Mouse (Mus musculus) hindbrain, embryonic 11.5 days (tissue): ENCODE results near the gene Nkx6-2. TPM values are rescaled to one million over a fixed set of nuclear protein-coding genes. Genes with fewer than 3 reads are reported as not detected.

Experiments used
- ATAC-seq: fragments of 200-750 bp; cut with Nextera tagmentation; 2 replicates; pipeline ENCODE4 v1.8.0; 2017; ENCODE audit warnings: mild to moderate bottlenecking, moderate TSS enrichment, moderate library complexity; ENCODE audit not compliant: low FRiP score
- DNase-seq: peaks from one replicate; pipeline ENCODE4 v3.0.0-alpha.2; 2015; ENCODE audit warnings: low spot score
- H3K27ac ChIP-seq: fragments of 300-500 bp; sonication (generic); 2 replicates; pipeline ENCODE4 v1.5.1; 2014; ENCODE audit warnings: mild to moderate bottlenecking, low read depth, low read length
- H3K27me3 ChIP-seq: fragments of 300-500 bp; sonication (generic); 2 replicates; pipeline ENCODE4 v1.6.1; 2014; ENCODE audit warnings: mild to moderate bottlenecking, low read length, moderate library complexity, mixed read lengths; ENCODE audit not compliant: control insufficient read depth, insufficient read depth
- H3K36me3 ChIP-seq: fragments of 300-500 bp; sonication (generic); 2 replicates; pipeline ENCODE4 v1.6.1; 2014; ENCODE audit warnings: mild to moderate bottlenecking, low read length, moderate library complexity, mixed read lengths; ENCODE audit not compliant: control insufficient read depth, insufficient read depth
- H3K4me1 ChIP-seq: fragments of 300-500 bp; sonication (generic); replicated peaks from 2 replicates; pipeline ENCODE4 v1.6.1; 2014; ENCODE audit warnings: low read length, mixed read lengths; ENCODE audit not compliant: control insufficient read depth, insufficient read depth
- H3K4me2 ChIP-seq: fragments of 300-500 bp; sonication (generic); replicated peaks from 2 replicates; pipeline ENCODE4 v1.6.1; 2014; ENCODE audit warnings: mild to moderate bottlenecking, low read depth, low read length
- H3K4me3 ChIP-seq: fragments of 300-500 bp; sonication (generic); 2 replicates; pipeline ENCODE4 v1.5.1; 2014; ENCODE audit warnings: low read depth, low read length
- H3K9ac ChIP-seq: fragments of 300-500 bp; sonication (generic); 2 replicates; pipeline ENCODE4 v1.6.1; 2014; ENCODE audit warnings: low read depth, low read length
- H3K9me3 ChIP-seq: fragments of 300-500 bp; sonication (generic); 2 replicates; pipeline ENCODE4 v1.6.1; 2016; ENCODE audit warnings: low read length; ENCODE audit not compliant: control insufficient read depth
- WGBS: fragments of 180-500 bp; shearing (Covaris S2); extraction: QIAGEN DNeasy Blood & Tissue Kit; methylation state at CpG from one replicate; pipeline ENCODE4 v1.1.7; 2014; 5-methylcytosine and 5-hydroxymethylcytosine counted together
- polyA plus RNA-seq: library from polyadenylated mRNA; unstranded; fragments of >200 nt; fragmentation: Nextera tagmentation; extraction: Ambion mirVana; gene quantifications from 2 replicates; pipeline ENCODE4 v1.2.1, GENCODE M21; 2014

The Nkx6-2 gene
- polyA plus RNA-seq, 1 experiment from 2014 or later: 21.1 TPM

GRCm38 (mm10) chr7:139590302-139590701, 7.7 kb upstream of the Nkx6-2 start:
- Histone ChIP-seq H3K27ac (no peak overlapping the region), H3K9ac (no peak overlapping the region), H3K4me2 (no peak overlapping the region), H3K4me3 (no peak overlapping the region), H3K9me3 (no peaks in the 10 kb centered on the region), H3K27me3 (peaks cover 38% of the 10 kb centered on the region), H3K4me1 (0 out of 2 replicates have a peak, but pooled peaks cover 2% of the 10 kb centered on the region), H3K36me3 (no peaks in the 10 kb centered on the region)
- DNase-seq (peak; percentile 70), ATAC-seq (peak; percentile 2; the same call in 1 of the 2 replicates)
- 44% methylated on average over 3 of the region's 3 CpGs for WGBS

GRCm38 (mm10) chr7:139587919-139588318, 5.3 kb upstream of the Nkx6-2 start:
- Histone ChIP-seq H3K9me3 (no peaks in the 10 kb centered on the region), H3K27me3 (peaks cover 62% of the 10 kb centered on the region), H3K9ac (no peak overlapping the region), H3K4me2 (no peak overlapping the region), H3K4me3 (no peak overlapping the region), H3K36me3 (no peaks in the 10 kb centered on the region), H3K27ac (no peak overlapping the region), H3K4me1 (peaks cover 7% of the 10 kb centered on the region; the same call in 1 of the 2 replicates)
- DNase-seq (peak; percentile 47), ATAC-seq (0 out of 2 replicates have a peak, but pooled peaks have one; percentile 15)
- 33% methylated on average over 7 of the region's 7 CpGs for WGBS

- no peak for ATAC-seq
- no peak overlapping the region for H3K9ac ChIP-seq
Observed at GRCm38 (mm10) chr7:139585183-139585821, 2.7 kb upstream of the Nkx6-2 start.

GRCm38 (mm10) chr7:139584221-139585175, 1.9 kb upstream of the Nkx6-2 start:
- no peak overlapping the region for H3K27ac ChIP-seq
- ATAC-seq (no peak), DNase-seq (peak; percentile 60)
- H3K4me3 ChIP-seq: peak overlapping the region; percentile 10
- WGBS: under 1% methylated on average over 53 of the region's 53 CpGs
- peaks cover 92% of the 10 kb centered on the region for H3K27me3 ChIP-seq
- no peaks in the 10 kb centered on the region for H3K36me3 ChIP-seq
- H3K9me3 ChIP-seq: no peaks in the 10 kb centered on the region
- H3K9ac ChIP-seq: peak overlapping the region; percentile 11; the same call in 1 of the 2 replicates
- H3K4me2 ChIP-seq: peak overlapping the region; percentile 25
- H3K4me1 ChIP-seq: peaks cover 11% of the 10 kb centered on the region; the same call in 1 of the 2 replicates

More at GRCm38 (mm10) chr7:139585183-139585821, 2.7 kb upstream of the Nkx6-2 start:
- Histone ChIP-seq H3K9me3 (no peaks in the 10 kb centered on the region), H3K4me1 (peaks cover 11% of the 10 kb centered on the region; the same call in 1 of the 2 replicates), H3K4me3 (no peak overlapping the region; the same call in 1 of the 2 replicates), H3K36me3 (no peaks in the 10 kb centered on the region), H3K27ac (no peak overlapping the region), H3K4me2 (peak overlapping the region; percentile 25; the same call in 1 of the 2 replicates), H3K27me3 (peaks cover 88% of the 10 kb centered on the region)
- DNase-seq: peak; percentile 37
- WGBS: 4% methylated on average over 29 of the region's 29 CpGs

GRCm38 (mm10) chr7:139583094-139583737, 619 bp upstream of the Nkx6-2 start:
- H3K27me3 ChIP-seq: peaks cover 98% of the 10 kb centered on the region
- no peaks in the 10 kb centered on the region for H3K9me3 ChIP-seq
- no peaks in the 10 kb centered on the region for H3K36me3 ChIP-seq
- DNase-seq: peak; percentile 50
- H3K4me3 ChIP-seq: no peak overlapping the region
- H3K4me2 ChIP-seq: peak overlapping the region; percentile 74; the same call in 1 of the 2 replicates
- no peak overlapping the region for H3K9ac ChIP-seq
- ATAC-seq: 0 out of 2 replicates have a peak, but pooled peaks have one; percentile 31
- no peak overlapping the region for H3K27ac ChIP-seq
- peaks cover 9% of the 10 kb centered on the region; the same call in 1 of the 2 replicates for H3K4me1 ChIP-seq
- WGBS: 8% methylated on average over 17 of the region's 17 CpGs

GRCm38 (mm10) chr7:139581801-139582571, 611 bp downstream of the Nkx6-2 start:
- Histone ChIP-seq H3K9ac (peak overlapping the region; percentile 54), H3K9me3 (no peaks in the 10 kb centered on the region), H3K36me3 (no peaks in the 10 kb centered on the region), H3K4me2 (peak overlapping the region; percentile 74), H3K27me3 (peaks cover 99% of the 10 kb centered on the region), H3K4me1 (peaks cover 9% of the 10 kb centered on the region; the same call in 1 of the 2 replicates), H3K4me3 (peak overlapping the region; percentile 47), H3K27ac (peak overlapping the region; percentile 74)
- WGBS: under 1% methylated on average over 82 of the region's 82 CpGs
- ATAC-seq (peak; percentile 40), DNase-seq (peak; percentile 66)

GRCm38 (mm10) chr7:139580851-139581775, 1.5 kb downstream of the Nkx6-2 start:
- Histone ChIP-seq H3K36me3 (no peaks in the 10 kb centered on the region), H3K4me1 (peaks cover 9% of the 10 kb centered on the region; the same call in 1 of the 2 replicates), H3K9me3 (no peaks in the 10 kb centered on the region), H3K27me3 (peaks cover 92% of the 10 kb centered on the region), H3K4me3 (peak overlapping the region; percentile 47), H3K27ac (no peak overlapping the region), H3K9ac (peak overlapping the region; percentile 54), H3K4me2 (peak overlapping the region; percentile 74)
- ATAC-seq: no peak
- 2% methylated on average over 78 of the region's 78 CpGs for WGBS
- peak; percentile 69 for DNase-seq
